Mouse (Mus musculus): Measurements from ENCODE around the gene Tmem44.

GRCm38 (mm10) chr16:30543386-30543785 lies 7.3 kb downstream of the Tmem44 start:
- TF ChIP-seq CTCF (IDR thresholded peaks at IDR 0.05; ENCODE audit: insufficient read depth, low read length) (no peak), POLR2A (IDR thresholded peaks at IDR 0.05; ENCODE audit: borderline replicate concordance, extremely low read depth, low read depth, low read length) (no peak)

Data from lung, adult 2 months (tissue).